Mouse (Mus musculus): Measurements from ENCODE around the gene Pde4b.

DNA sequence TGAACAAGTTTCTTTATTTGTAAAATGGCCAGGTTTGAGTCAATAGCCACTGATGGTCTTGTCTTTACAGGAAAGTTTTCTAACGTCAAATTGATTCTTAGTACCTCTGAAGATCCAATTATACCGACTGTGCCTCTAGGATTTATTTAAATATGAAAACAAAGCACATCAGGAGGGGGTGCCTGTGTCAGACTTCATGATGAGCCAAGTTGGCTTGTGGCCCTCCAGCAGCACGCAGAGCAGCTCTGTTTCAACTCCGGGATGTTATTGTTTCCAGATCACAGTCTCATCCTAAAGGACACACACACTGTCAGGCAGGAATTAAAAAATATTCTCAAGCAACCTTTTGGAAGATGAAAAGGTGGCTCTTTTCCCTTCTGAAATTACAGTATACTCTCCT lies 326.5 kb downstream of the Pde4b start:
- no peak for TF ChIP-seq POLR2A (IDR thresholded peaks at IDR 0.05; ENCODE audit: borderline replicate concordance, control insufficient read depth, low read depth, low read length)
- no peak for TF ChIP-seq CTCF (IDR thresholded peaks at IDR 0.05; ENCODE audit: control insufficient read depth, insufficient read depth, low read length)
